Mouse (Mus musculus) brain, embryonic 14.5 days (tissue): ENCODE results near the gene Fbln1.

Source experiments
- CTCF ChIP-seq: fragments of 200-500 bp; IDR thresholded peaks from 2 replicates; pipeline ENCODE4 v1.5.1; 2012; ENCODE audit warnings: inconsistent platforms, mild to moderate bottlenecking, moderate library complexity, borderline replicate concordance; ENCODE audit not compliant: insufficient read depth, insufficient read length; ENCODE audit errors: extremely low read depth
- POLR2A ChIP-seq: fragments of 200-500 bp; IDR thresholded peaks from 2 replicates; pipeline ENCODE4 v1.6.1; 2012; ENCODE audit warnings: mild to moderate bottlenecking, inconsistent platforms, borderline replicate concordance; ENCODE audit not compliant: poor library complexity, insufficient read depth, insufficient read length, severe bottlenecking; ENCODE audit errors: extremely low read depth

GRCm38 (mm10) chr15:85230613-85231012 is 24.9 kb downstream of the Fbln1 start:
- no peak for TF ChIP-seq POLR2A
- TF ChIP-seq CTCF: no peak
